Mouse (Mus musculus): ENCODE data around the gene Tor1a. TPM values are rescaled to one million over a fixed set of nuclear protein-coding genes. Genes with fewer than 3 reads are reported as not detected.
A peak's percentile ranks its signal among the peaks of the same experiment; 100 is the strongest.
"Not testable (repeated sequence)": the region's sequence is repeated elsewhere in the genome, so short reads cannot be mapped to it uniquely, and the experiment has no call there.

Tor1a gene
- total RNA-seq, 1 experiment = 73.6 TPM

GRCm38 (mm10) chr2:30952457-30952823 lies 15.3 kb downstream of the Tor1a start:
- Histone ChIP-seq H3K27ac (ENCODE audit: insufficient read depth, low read depth, low read length, poor library complexity, severe bottlenecking) (0 out of 2 replicates have a peak overlapping the region, but pooled peaks have one; percentile 6), H3K4me1 (ENCODE audit: control insufficient read depth in 2 of 2, insufficient read depth in 2 of 2, low read length in 2 of 2, poor library complexity in 1 of 2) (peaks cover 0 to 12% of the 10 kb centered on the region in 2 experiments; a peak in 1 of 4 replicates), H3K4me3 (ENCODE audit: insufficient read depth in 1 of 2, low read depth in 1 of 2, low read length in 2 of 2, poor library complexity in 1 of 2, severe bottlenecking in 1 of 2) (peak overlapping the region in 1 of 2 experiments; percentile 63; a peak in 1 of 4 replicates), H3K9me3 (ENCODE audit: control insufficient read depth, insufficient read depth, low read depth, low read length) (no peaks in the 10 kb centered on the region), H3K9ac (ENCODE audit: insufficient read depth, low read depth, low read length, poor library complexity, severe bottlenecking) (no peak overlapping the region; the same call in 1 of the 2 replicates), H3K36me3 (ENCODE audit: control insufficient read depth, insufficient read depth, low read length, poor library complexity, severe bottlenecking) (peaks cover 22% of the 10 kb centered on the region)
- TF ChIP-seq ZC3H11A (IDR thresholded peaks at IDR 0.05; ENCODE audit: borderline replicate concordance, low read depth, low read length) (no peak), ZNF384 (IDR thresholded peaks at IDR 0.05; ENCODE audit: low read depth, low read length) (no peak), HCFC1 (IDR thresholded peaks at IDR 0.05; ENCODE audit: borderline replicate concordance, insufficient read depth, low read length) (no peak), MAFK (IDR thresholded peaks at IDR 0.05; ENCODE audit: insufficient read depth, low read depth, low read length) (no peak), CHD2 (IDR thresholded peaks at IDR 0.05; ENCODE audit: low read depth, low read length) (no peak)
- in situ Hi-C loops (cut with MboI; ENCODE audit: low sequenced_read_pairs in 2 of 2, unreplicated experiment in 2 of 2) = no loop called here
- DNase-seq (ENCODE audit: low read depth, low spot score) = no peak

GRCm38 (mm10) chr2:30942603-30943011 lies 25.1 kb downstream of the Tor1a start:
- in situ Hi-C loops (cut with MboI; ENCODE audit: low sequenced_read_pairs in 2 of 2, unreplicated experiment in 2 of 2) = no loop called here
- Histone ChIP-seq H3K27ac (ENCODE audit: insufficient read depth, low read depth, low read length, poor library complexity, severe bottlenecking) (no peak overlapping the region), H3K9ac (ENCODE audit: insufficient read depth, low read depth, low read length, poor library complexity, severe bottlenecking) (no peak overlapping the region), H3K4me3 (ENCODE audit: insufficient read depth in 1 of 2, low read depth in 1 of 2, low read length in 2 of 2, poor library complexity in 1 of 2, severe bottlenecking in 1 of 2) (no peak overlapping the region), H3K4me1 (ENCODE audit: control insufficient read depth in 2 of 2, insufficient read depth in 2 of 2, low read length in 2 of 2, poor library complexity in 1 of 2) (peaks cover 0 to 4% of the 10 kb centered on the region in 2 experiments; a peak in 2 of 4 replicates), H3K9me3 (ENCODE audit: control insufficient read depth, insufficient read depth, low read depth, low read length) (no peaks in the 10 kb centered on the region), H3K36me3 (ENCODE audit: control insufficient read depth, insufficient read depth, low read length, poor library complexity, severe bottlenecking) (no peaks in the 10 kb centered on the region)
- DNase-seq (ENCODE audit: low read depth, low spot score) = peak; percentile 92
- TF ChIP-seq ZC3H11A (IDR thresholded peaks at IDR 0.05; ENCODE audit: borderline replicate concordance, low read depth, low read length) (peak; percentile 65), HCFC1 (IDR thresholded peaks at IDR 0.05; ENCODE audit: borderline replicate concordance, insufficient read depth, low read length) (peak; percentile 70; the same call in 1 of the 2 replicates), MAFK (IDR thresholded peaks at IDR 0.05; ENCODE audit: insufficient read depth, low read depth, low read length) (no peak)

GRCm38 (mm10) chr2:30942116-30942515 lies 25.6 kb downstream of the Tor1a start:
- in situ Hi-C loops (cut with MboI; ENCODE audit: low sequenced_read_pairs in 2 of 2, unreplicated experiment in 2 of 2); H3K4me3 ChIP-seq (ENCODE audit: insufficient read depth in 1 of 2, low read depth in 1 of 2, low read length in 2 of 2, poor library complexity in 1 of 2, severe bottlenecking in 1 of 2); H3K27ac ChIP-seq (ENCODE audit: insufficient read depth, low read depth, low read length, poor library complexity, severe bottlenecking); H3K4me1 ChIP-seq (ENCODE audit: control insufficient read depth in 2 of 2, insufficient read depth in 2 of 2, low read length in 2 of 2, poor library complexity in 1 of 2); H3K36me3 ChIP-seq (ENCODE audit: control insufficient read depth, insufficient read depth, low read length, poor library complexity, severe bottlenecking); H3K9me3 ChIP-seq (ENCODE audit: control insufficient read depth, insufficient read depth, low read depth, low read length); DNase-seq (ENCODE audit: low read depth, low spot score); H3K9ac ChIP-seq (ENCODE audit: insufficient read depth, low read depth, low read length, poor library complexity, severe bottlenecking): not testable (repeated sequence)

GRCm38 (mm10) chr2:30941586-30941985 lies 26.1 kb downstream of the Tor1a start:
- Histone ChIP-seq H3K27ac (ENCODE audit: insufficient read depth, low read depth, low read length, poor library complexity, severe bottlenecking) (no peak overlapping the region), H3K9me3 (ENCODE audit: control insufficient read depth, insufficient read depth, low read depth, low read length) (no peaks in the 10 kb centered on the region), H3K4me1 (ENCODE audit: control insufficient read depth in 2 of 2, insufficient read depth in 2 of 2, low read length in 2 of 2, poor library complexity in 1 of 2) (peaks cover 0 to 5% of the 10 kb centered on the region in 2 experiments; a peak in 2 of 4 replicates), H3K36me3 (ENCODE audit: control insufficient read depth, insufficient read depth, low read length, poor library complexity, severe bottlenecking) (no peaks in the 10 kb centered on the region), H3K4me3 (ENCODE audit: insufficient read depth in 1 of 2, low read depth in 1 of 2, low read length in 2 of 2, poor library complexity in 1 of 2, severe bottlenecking in 1 of 2) (no peak overlapping the region), H3K9ac (ENCODE audit: insufficient read depth, low read depth, low read length, poor library complexity, severe bottlenecking) (no peak overlapping the region)
- no peak for DNase-seq (ENCODE audit: low read depth, low spot score)
- no peak for TF ChIP-seq MAFK (IDR thresholded peaks at IDR 0.05; ENCODE audit: insufficient read depth, low read depth, low read length)
- TF ChIP-seq ZC3H11A (IDR thresholded peaks at IDR 0.05; ENCODE audit: borderline replicate concordance, low read depth, low read length) = no peak
- TF ChIP-seq ZNF384 (IDR thresholded peaks at IDR 0.05; ENCODE audit: low read depth, low read length) = no peak
- TF ChIP-seq CHD2 (IDR thresholded peaks at IDR 0.05; ENCODE audit: low read depth, low read length) = no peak
- TF ChIP-seq HCFC1 (IDR thresholded peaks at IDR 0.05; ENCODE audit: borderline replicate concordance, insufficient read depth, low read length) = no peak
- in situ Hi-C loops (cut with MboI; ENCODE audit: low sequenced_read_pairs in 2 of 2, unreplicated experiment in 2 of 2) = no loop called here

- peaks cover 0 to 8% of the 10 kb centered on the region in 2 experiments; a peak in 2 of 4 replicates for H3K4me1 ChIP-seq (ENCODE audit: control insufficient read depth in 2 of 2, insufficient read depth in 2 of 2, low read length in 2 of 2, poor library complexity in 1 of 2)
- peak overlapping the region; percentile 97 for H3K27ac ChIP-seq (ENCODE audit: insufficient read depth, low read depth, low read length, poor library complexity, severe bottlenecking)
- peak overlapping the region; percentile 64 to 72 for H3K4me3 ChIP-seq (ENCODE audit: insufficient read depth in 1 of 2, low read depth in 1 of 2, low read length in 2 of 2, poor library complexity in 1 of 2, severe bottlenecking in 1 of 2)
- TF ChIP-seq MAFK (IDR thresholded peaks at IDR 0.05; ENCODE audit: insufficient read depth, low read depth, low read length) (no peak), CHD2 (IDR thresholded peaks at IDR 0.05; ENCODE audit: low read depth, low read length) (peak; percentile 80)
- DNase-seq (ENCODE audit: low read depth, low spot score) = peak; percentile 81
- no peaks in the 10 kb centered on the region for H3K36me3 ChIP-seq (ENCODE audit: control insufficient read depth, insufficient read depth, low read length, poor library complexity, severe bottlenecking)
- H3K9ac ChIP-seq (ENCODE audit: insufficient read depth, low read depth, low read length, poor library complexity, severe bottlenecking) = peak overlapping the region; percentile 72
- in situ Hi-C loops (cut with MboI; ENCODE audit: low sequenced_read_pairs in 2 of 2, unreplicated experiment in 2 of 2) = no loop called here
- H3K9me3 ChIP-seq (ENCODE audit: control insufficient read depth, insufficient read depth, low read depth, low read length) = no peaks in the 10 kb centered on the region
Observed at GRCm38 (mm10) chr2:30938574-30938991, 29.1 kb downstream of the Tor1a start.

Measured in ES-E14 (cell line).